Mouse (Mus musculus) liver, embryonic 12.5 days (tissue): Measurements from ENCODE around the gene Pnkp. TPM values are rescaled to one million over a fixed set of nuclear protein-coding genes. Genes with fewer than 3 reads are reported as not detected.
A peak's percentile ranks its signal among the peaks of the same experiment; 100 is the strongest.

ENCODE experiments used
- ATAC-seq: fragments of 200-750 bp; cut with Nextera tagmentation; 2 replicates; pipeline ENCODE4 v1.8.0; 2017; ENCODE audit warnings: moderate number of reproducible peaks, mild to moderate bottlenecking, moderate library complexity
- H3K27ac ChIP-seq: fragments of 300-500 bp; sonication (generic); 2 replicates; pipeline ENCODE4 v1.5.1; 2016; ENCODE audit warnings: mild to moderate bottlenecking
- H3K27me3 ChIP-seq: fragments of 300-500 bp; sonication (generic); replicated peaks from 2 replicates; pipeline ENCODE4 v1.6.1; 2016; ENCODE audit warnings: mild to moderate bottlenecking, moderate library complexity
- H3K36me3 ChIP-seq: fragments of 300-500 bp; sonication (generic); 2 replicates; pipeline ENCODE4 v1.6.1; 2016; ENCODE audit warnings: mild to moderate bottlenecking, moderate library complexity
- H3K4me1 ChIP-seq: fragments of 300-500 bp; sonication (generic); 2 replicates; pipeline ENCODE4 v1.6.1; 2016
- H3K4me2 ChIP-seq: fragments of 300-500 bp; sonication (generic); 2 replicates; pipeline ENCODE4 v1.6.1; 2016; ENCODE audit warnings: mild to moderate bottlenecking, moderate library complexity
- H3K4me3 ChIP-seq: fragments of 300-500 bp; sonication (generic); 2 replicates; pipeline ENCODE4 v1.5.1; 2016; ENCODE audit warnings: mild to moderate bottlenecking, moderate library complexity
- H3K9ac ChIP-seq: fragments of 300-500 bp; sonication (generic); 2 replicates; pipeline ENCODE4 v1.6.1; 2016; ENCODE audit warnings: mild to moderate bottlenecking, moderate library complexity
- H3K9me3 ChIP-seq: fragments of 300-500 bp; sonication (generic); replicated peaks from 2 replicates; pipeline ENCODE4 v1.6.1; 2016; ENCODE audit warnings: mild to moderate bottlenecking, moderate library complexity
- WGBS: fragments of 180-500 bp; shearing (Covaris S2); methylation state at CpG from one replicate; pipeline ENCODE4 v1.1.7; 2016; ENCODE audit not compliant: insufficient replicate concordance; 5-methylcytosine and 5-hydroxymethylcytosine counted together
- polyA plus RNA-seq: library from polyadenylated mRNA; unstranded; fragments of >200 nt; fragmentation: Nextera tagmentation; extraction: Ambion mirVana; gene quantifications from 2 replicates; pipeline ENCODE4 v1.2.1, GENCODE M21; 2016

Gene Pnkp
- polyA plus RNA-seq, 1 experiment from 2014 or later: 26.7 TPM

DNA sequence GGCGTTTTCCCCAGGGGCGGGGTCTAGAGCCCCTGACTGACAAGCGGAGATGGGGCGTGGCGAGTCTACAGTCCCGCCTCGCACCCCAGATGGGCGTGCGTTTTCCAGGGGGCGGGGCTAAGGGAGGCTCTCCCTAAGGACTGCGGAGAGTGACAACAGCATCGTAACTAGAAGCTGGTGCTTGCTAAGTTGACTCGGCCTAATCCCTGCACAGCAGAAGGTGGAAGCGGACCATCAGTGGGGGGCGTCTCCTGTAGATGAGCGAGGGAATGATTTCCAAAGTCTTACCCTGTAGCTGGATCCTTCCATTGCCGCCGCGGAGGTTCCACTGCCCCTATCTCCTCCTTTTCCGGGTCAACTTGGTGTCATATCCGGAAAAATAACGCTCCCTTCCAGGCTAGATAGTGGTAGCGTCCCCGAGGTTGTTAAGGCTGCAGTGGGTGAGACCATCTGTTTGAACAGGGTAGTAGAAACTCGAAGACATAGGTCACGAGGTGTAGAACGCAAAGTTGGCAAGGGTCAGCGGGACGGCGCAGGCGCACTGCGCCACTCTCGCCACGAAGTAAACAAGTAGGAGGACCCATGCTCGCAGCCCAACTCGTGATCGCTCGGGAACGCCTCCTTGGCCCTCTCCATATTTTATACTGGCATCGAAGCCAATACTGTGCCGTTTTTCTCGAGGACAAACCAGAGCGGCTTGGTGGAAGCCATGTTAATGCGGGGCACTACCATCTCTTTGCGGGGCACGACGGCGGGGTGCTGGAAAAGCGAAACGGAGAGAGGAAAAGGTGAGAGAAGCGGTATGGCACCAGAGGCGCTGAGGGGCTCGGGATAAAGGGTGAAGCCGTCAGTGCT lies 8.2 kb upstream of the Pnkp start, which contains the start of the genes Akt1s1 and Tbc1d17:
Akt1s1 (plus strand) TSS at position 431 of the 855 bp plus-strand sequence.
Tbc1d17 (minus strand) TSS at position 519 of the 855 bp plus-strand sequence.
- Histone ChIP-seq H3K27ac (peak within 1 kb of the TSS; percentile 94), H3K27me3 (no peaks in the 10 kb centered on the region), H3K9ac (peak within 1 kb of the TSS; percentile 89), H3K4me1 (peaks cover 50% of the 10 kb centered on the region), H3K4me3 (peak within 1 kb of the TSS; percentile 84), H3K4me2 (peak within 1 kb of the TSS; percentile 95), H3K36me3 (peaks cover 55% of the 10 kb centered on the region), H3K9me3 (no peaks in the 10 kb centered on the region)
- ATAC-seq: peak; percentile 81
- under 1% methylated on average over 54 of the region's 54 CpGs for WGBS

DNA sequence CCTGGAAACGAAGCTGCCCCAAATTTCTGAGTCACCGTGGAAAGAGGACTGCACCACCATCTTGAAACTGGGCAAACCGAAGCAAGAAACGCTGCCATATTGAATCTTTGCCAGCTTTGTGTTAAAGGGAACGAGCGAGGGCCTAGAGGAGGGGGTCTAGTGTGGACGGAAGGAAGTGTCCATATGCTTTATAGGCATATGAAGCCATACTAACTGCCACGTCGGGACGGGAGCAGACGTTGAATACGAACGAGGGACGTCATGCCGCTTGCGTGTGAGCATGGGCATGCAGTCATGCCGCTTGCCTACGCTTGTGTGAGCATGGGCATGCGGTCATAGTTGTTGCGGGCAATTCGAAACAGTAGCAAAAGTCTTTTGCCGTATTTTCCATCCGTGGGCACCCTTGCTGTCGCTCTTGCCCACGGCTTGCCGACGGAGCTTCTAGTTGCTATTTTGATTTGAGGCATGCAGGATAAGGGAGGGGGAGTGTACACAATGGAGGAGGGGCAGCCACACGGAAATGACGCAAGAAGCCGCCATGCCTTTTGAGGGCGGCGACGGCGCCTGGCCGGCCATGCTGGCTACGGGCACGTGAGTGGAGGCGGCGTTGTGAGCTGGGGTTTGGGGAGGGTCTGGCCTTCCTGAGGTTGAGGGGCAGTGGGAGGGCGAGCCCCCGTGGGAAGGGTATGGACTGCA lies 7.4 kb upstream of the Pnkp start:
- H3K4me2 ChIP-seq: peak overlapping the region; percentile 95
- H3K9ac ChIP-seq: peak overlapping the region; percentile 89
- peak; percentile 59 for ATAC-seq
- H3K4me3 ChIP-seq: peak overlapping the region; percentile 84
- H3K4me1 ChIP-seq: peaks cover 51% of the 10 kb centered on the region
- under 1% methylated on average over 41 of the region's 41 CpGs for WGBS
- no peaks in the 10 kb centered on the region for H3K27me3 ChIP-seq
- no peaks in the 10 kb centered on the region for H3K9me3 ChIP-seq
- peak overlapping the region; percentile 94 for H3K27ac ChIP-seq
- H3K36me3 ChIP-seq: peaks cover 48% of the 10 kb centered on the region

- no peaks in the 10 kb centered on the region for H3K9me3 ChIP-seq
- peak; percentile 52 for ATAC-seq
- WGBS: 0% methylated on average over 33 of the region's 33 CpGs
- peak overlapping the region; percentile 89 for H3K9ac ChIP-seq
- H3K27ac ChIP-seq: peak overlapping the region; percentile 94
- H3K4me3 ChIP-seq: peak overlapping the region; percentile 84
- peak overlapping the region; percentile 95 for H3K4me2 ChIP-seq
- H3K4me1 ChIP-seq: peaks cover 57% of the 10 kb centered on the region
- H3K36me3 ChIP-seq: peaks cover 42% of the 10 kb centered on the region
- H3K27me3 ChIP-seq: no peaks in the 10 kb centered on the region
These were observed 6.8 kb upstream of the Pnkp start for GRCm38 (mm10) chr7:44850146-44850545.

- Histone ChIP-seq H3K9ac (peak overlapping the region; percentile 89), H3K27ac (peak overlapping the region; percentile 94), H3K4me1 (peaks cover 65% of the 10 kb centered on the region), H3K27me3 (no peaks in the 10 kb centered on the region), H3K36me3 (peaks cover 34% of the 10 kb centered on the region), H3K9me3 (no peaks in the 10 kb centered on the region), H3K4me3 (peak overlapping the region; percentile 84), H3K4me2 (peak overlapping the region; percentile 95)
- ATAC-seq: no peak
- WGBS: 57% methylated on average over 8 of the region's 8 CpGs
These were observed 5.9 kb upstream of the Pnkp start for GRCm38 (mm10) chr7:44850789-44851624.

GRCm38 (mm10) chr7:44851625-44852234 lies 5.2 kb upstream of the Pnkp start:
- 82% methylated on average over 12 of the region's 12 CpGs for WGBS
- peaks cover 27% of the 10 kb centered on the region for H3K36me3 ChIP-seq
- peak overlapping the region; percentile 95 for H3K4me2 ChIP-seq
- H3K9me3 ChIP-seq: no peaks in the 10 kb centered on the region
- no peaks in the 10 kb centered on the region for H3K27me3 ChIP-seq
- peak overlapping the region; percentile 89 for H3K9ac ChIP-seq
- ATAC-seq: no peak
- H3K4me3 ChIP-seq: peak overlapping the region; percentile 84; the same call in 1 of the 2 replicates
- H3K27ac ChIP-seq: peak overlapping the region; percentile 94
- H3K4me1 ChIP-seq: peaks cover 73% of the 10 kb centered on the region

GRCm38 (mm10) chr7:44852259-44853027 lies 4.5 kb upstream of the Pnkp start:
- no peaks in the 10 kb centered on the region for H3K27me3 ChIP-seq
- H3K27ac ChIP-seq: peak overlapping the region; percentile 97
- H3K4me3 ChIP-seq: no peak overlapping the region
- H3K4me1 ChIP-seq: peaks cover 71% of the 10 kb centered on the region
- H3K9ac ChIP-seq: no peak overlapping the region
- no peak for ATAC-seq
- WGBS: 85% methylated on average over 36 of the region's 36 CpGs
- no peaks in the 10 kb centered on the region for H3K9me3 ChIP-seq
- H3K36me3 ChIP-seq: peaks cover 23% of the 10 kb centered on the region
- H3K4me2 ChIP-seq: no peak overlapping the region

GRCm38 (mm10) chr7:44853065-44853464 lies 3.9 kb upstream of the Pnkp start:
- ATAC-seq: no peak
- Histone ChIP-seq H3K4me1 (peaks cover 69% of the 10 kb centered on the region), H3K4me3 (0 out of 2 replicates have a peak overlapping the region, but pooled peaks have one; percentile 72), H3K36me3 (peaks cover 23% of the 10 kb centered on the region), H3K9ac (peak overlapping the region; percentile 90; the same call in 1 of the 2 replicates), H3K9me3 (no peaks in the 10 kb centered on the region), H3K4me2 (peak overlapping the region; percentile 89), H3K27ac (peak overlapping the region; percentile 97), H3K27me3 (no peaks in the 10 kb centered on the region)
- 93% methylated on average over 2 of the region's 2 CpGs for WGBS

DNA sequence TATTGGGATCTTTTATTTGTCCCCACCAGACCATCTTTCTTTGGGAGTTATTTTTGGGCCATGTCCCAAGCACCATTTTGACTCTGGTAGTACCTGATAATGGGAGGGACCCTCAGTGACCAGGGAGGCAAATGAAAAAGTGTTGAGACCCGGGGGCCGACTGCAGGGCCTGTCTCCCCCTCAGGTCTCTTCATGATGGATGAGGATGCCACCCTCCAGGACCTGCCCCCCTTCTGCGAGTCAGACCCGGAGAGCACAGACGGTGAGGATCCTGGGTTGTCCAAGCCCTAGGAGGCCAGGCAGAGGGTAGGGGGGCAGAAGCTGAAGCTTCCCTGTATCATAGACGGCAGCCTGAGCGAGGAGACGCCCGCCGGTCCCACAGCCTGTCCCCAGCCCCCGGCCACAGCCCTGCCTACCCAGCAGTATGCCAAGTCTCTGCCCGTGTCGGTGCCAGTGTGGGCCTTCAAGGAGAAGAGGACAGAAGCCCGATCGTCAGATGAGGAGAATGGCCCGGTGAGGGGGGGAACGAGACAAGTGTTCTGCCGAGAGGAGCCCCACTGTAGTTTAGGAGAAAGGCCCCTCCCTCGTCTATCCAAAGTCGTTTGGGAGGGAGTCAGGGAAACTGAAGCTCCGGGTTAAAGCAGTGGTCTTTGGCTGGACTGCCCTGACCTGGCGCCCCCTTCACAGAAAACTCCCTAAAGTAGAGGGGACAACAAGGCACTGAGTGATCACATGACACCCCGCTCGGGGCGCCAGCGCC lies 3.2 kb upstream of the Pnkp start:
- H3K4me1 ChIP-seq: peaks cover 74% of the 10 kb centered on the region
- peaks cover 28% of the 10 kb centered on the region for H3K36me3 ChIP-seq
- 29% methylated on average over 26 of the region's 26 CpGs for WGBS
- H3K27ac ChIP-seq: peak overlapping the region; percentile 97
- H3K27me3 ChIP-seq: no peaks in the 10 kb centered on the region
- peak overlapping the region; percentile 89 for H3K4me2 ChIP-seq
- no peaks in the 10 kb centered on the region for H3K9me3 ChIP-seq
- peak overlapping the region; percentile 72 for H3K4me3 ChIP-seq
- ATAC-seq: peak; percentile 9
- peak overlapping the region; percentile 90 for H3K9ac ChIP-seq

GRCm38 (mm10) chr7:44854356-44855031 lies 2.4 kb upstream of the Pnkp start:
- Histone ChIP-seq H3K4me2 (peak overlapping the region; percentile 89), H3K27ac (peak overlapping the region; percentile 97), H3K36me3 (peaks cover 30% of the 10 kb centered on the region), H3K4me3 (peak overlapping the region; percentile 72), H3K27me3 (no peaks in the 10 kb centered on the region), H3K4me1 (peaks cover 77% of the 10 kb centered on the region), H3K9ac (peak overlapping the region; percentile 90), H3K9me3 (no peaks in the 10 kb centered on the region)
- WGBS: under 1% methylated on average over 45 of the region's 45 CpGs
- ATAC-seq: peak; percentile 76
